Mouse (Mus musculus) spleen, postnatal 0 days (tissue): Measurements from ENCODE around the gene Shank1. TPM values are rescaled to one million over a fixed set of nuclear protein-coding genes. Genes with fewer than 3 reads are reported as not detected.

Source experiments
- polyA plus RNA-seq: library from polyadenylated mRNA; unstranded; fragments of >200 nt; fragmentation: Nextera tagmentation; extraction: Ambion mirVana; gene quantifications from 2 replicates; pipeline ENCODE4 v1.2.1, GENCODE M21; 2015

Gene Shank1
- polyA plus RNA-seq: 0.16 and 0.18 TPM in 2 replicates

GRCm38 (mm10) chr7:44309475-44310284 lies at the start of gene Shank1:
Gene Shank1, plus strand, starts transcription at chr7:44310253.

GRCm38 (mm10) chr7:44261147-44261546 lies 48.9 kb upstream of the Shank1 start, which contains the start of gene Gm15517:
Gene Gm15517, plus strand, starts transcription at chr7:44261447.

GRCm38 (mm10) chr7:44306516-44307240 lies 3.4 kb upstream of the Shank1 start, which contains the start of gene Clec11a:
Gene Clec11a, minus strand, starts transcription at chr7:44306902.

GRCm38 (mm10) chr7:44383980-44384715 lies 74.1 kb downstream of the Shank1 start, which contains the start of gene Syt3:
Gene Syt3, plus strand, starts transcription at chr7:44384102.

GRCm38 (mm10) chr7:44385720-44386119 lies 75.7 kb downstream of the Shank1 start, which contains the start of gene 1700008O03Rik:
Gene 1700008O03Rik, minus strand, starts transcription at chr7:44385820.

Other genes with a start within 250 kb of the Shank1 start
- not detected in 2 replicates for gene Klk1b21, start 207.9 kb upstream of the Shank1 start, polyA plus RNA-seq
- not detected in 2 replicates for gene Klk1b22, start 197.6 kb upstream of the Shank1 start, polyA plus RNA-seq
- not detected in 2 replicates for gene Klk1b16, start 173.5 kb upstream of the Shank1 start, polyA plus RNA-seq
- gene Klk1b24, start 122.0 kb upstream of the Shank1 start, polyA plus RNA-seq: not detected in 2 replicates
- gene Klk1b3, start 112.1 kb upstream of the Shank1 start, polyA plus RNA-seq: not detected in 2 replicates
- gene Klk1b4, start 102.8 kb upstream of the Shank1 start, polyA plus RNA-seq: not detected in 2 replicates
- gene Klk1b5, start 94.3 kb upstream of the Shank1 start, polyA plus RNA-seq: not detected in 2 replicates
- gene Klk1, start 84.9 kb upstream of the Shank1 start, polyA plus RNA-seq: 3.1 and 6.4 TPM in 2 replicates
- gene Gm36864, start 74.1 kb upstream of the Shank1 start, polyA plus RNA-seq: not detected in 2 replicates
- gene 1700028J19Rik, start 63.6 kb upstream of the Shank1 start, polyA plus RNA-seq: 0.97 and 1.3 TPM in 2 replicates
- 47.8 and 54.6 TPM in 2 replicates for gene 2410002F23Rik, start 63.5 kb upstream of the Shank1 start, polyA plus RNA-seq
- gene Acp4, start 52.9 kb upstream of the Shank1 start, polyA plus RNA-seq: not detected in 2 replicates
- not detected in 2 replicates for gene Gm15517, start 48.8 kb upstream of the Shank1 start, polyA plus RNA-seq
- gene Clec11a, start 3.4 kb upstream of the Shank1 start, polyA plus RNA-seq: 2.0 and 3.4 TPM in 2 replicates
- gene Syt3, start 73.8 kb downstream of the Shank1 start, polyA plus RNA-seq: 0.12 and 0.17 TPM in 2 replicates
- 0.18 and 0.63 TPM in 2 replicates for gene 1700008O03Rik, start 75.6 kb downstream of the Shank1 start, polyA plus RNA-seq
- gene Lrrc4b, start 118.8 kb downstream of the Shank1 start, polyA plus RNA-seq: 0.06 and 0.17 TPM in 2 replicates
- gene Aspdh, start 155.1 kb downstream of the Shank1 start, polyA plus RNA-seq: not detected in 2 replicates
- 113 and 125 TPM in 2 replicates for gene Josd2, start 157.7 kb downstream of the Shank1 start, polyA plus RNA-seq
- gene Emc10, start 186.3 kb downstream of the Shank1 start, polyA plus RNA-seq: 49.2 and 53.7 TPM in 2 replicates
- gene Fam71e1, start 186.3 kb downstream of the Shank1 start, polyA plus RNA-seq: 4.0 and 5.3 TPM in 2 replicates
- 0.23 and 0.52 TPM in 2 replicates for gene Mybpc2, start 214.4 kb downstream of the Shank1 start, polyA plus RNA-seq
- 7.5 and 13.2 TPM in 2 replicates for gene Spib, start 221.8 kb downstream of the Shank1 start, polyA plus RNA-seq
- gene Pold1, start 238.6 kb downstream of the Shank1 start, polyA plus RNA-seq: 64.6 and 69.1 TPM in 2 replicates
- 49.4 and 52.7 TPM in 2 replicates for gene Nr1h2, start 243.7 kb downstream of the Shank1 start, polyA plus RNA-seq